In the genomic region with DNA sequence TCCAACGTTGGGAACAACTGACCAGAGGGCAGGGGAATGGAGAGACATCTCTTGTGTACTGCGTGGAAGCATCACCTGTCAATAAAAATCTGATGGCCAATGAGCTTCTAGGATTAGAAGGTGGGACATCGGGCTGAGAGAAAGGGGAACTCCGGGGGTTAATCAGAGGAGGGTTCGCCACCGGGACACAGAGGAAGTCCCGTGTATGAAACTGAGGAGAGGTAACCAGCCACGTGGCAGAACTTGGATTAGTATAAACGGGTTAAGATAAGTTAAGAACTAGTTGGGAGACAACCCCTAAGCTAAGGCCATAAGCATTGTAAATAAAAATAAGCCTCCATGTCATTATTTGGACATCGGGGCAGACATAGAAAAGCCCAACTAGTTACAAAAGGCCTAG, we compare ENCODE assay signal across 25 mouse cellular contexts.
DNase-seq lines count a peak whose midpoint lies in the region; ATAC-seq and TF ChIP-seq lines count a peak whose summit lies in the region.
"Had no signal": no experiment of that assay in that cellular context is flagged by ENCODE, and none has a peak within 500 bp of the region (broad histone marks: within the 10 kb centered on the region; RNA-seq: fewer than 3 reads in every experiment).

No protein-coding gene starts in this region.

- TF ChIP-seq CTCF in testis, adult 2 months (IDR thresholded peaks at IDR 0.05; ENCODE audit: control insufficient read depth, insufficient read depth, insufficient replicate concordance, low read depth, low read length), result no peak
- TF ChIP-seq CTCF in kidney, adult 2 months (conservative IDR thresholded peaks at IDR 0.05; ENCODE audit: insufficient read depth, insufficient read length, low read depth, low read length), result no peak

- peak overlapping the region; percentile 18; the same call in 1 of the 2 replicates for H3K4me3 ChIP-seq in testis, adult 2 months (ENCODE audit: control insufficient read depth, low read depth, low read length)
- no peak overlapping the region for H3K4me3 ChIP-seq in kidney, adult 2 months (ENCODE audit: insufficient read depth, low read depth, low read length)
- H3K4me3 ChIP-seq: forebrain, embryonic 10.5 days; forebrain, embryonic 13.5 days; gastrocnemius, adult 2 months; heart, embryonic 10.5 days; heart, embryonic 13.5 days had no signal

- H3K27me3 ChIP-seq in testis, adult 2 months (ENCODE audit: control insufficient read depth, insufficient read depth, low read length), result no peaks in the 10 kb centered on the region
- no peaks in the 10 kb centered on the region for H3K27me3 ChIP-seq in kidney, adult 2 months (replicated peaks; ENCODE audit: control insufficient read depth, insufficient read depth, low read length)
- H3K27me3 ChIP-seq: forebrain, embryonic 13.5 days; heart, embryonic 13.5 days had no signal

- ATAC-seq in megakaryocyte progenitor cell, adult 5-6 weeks (replicated peaks; ENCODE audit: poor library complexity), result peak; percentile 31; the same call in 1 of the 2 replicates
- ATAC-seq: activated CD4-positive, CD25-positive, alpha-beta regulatory T cell, adult 4 months; CD4-positive, CD25-positive, alpha-beta regulatory T cell, adult 4 months; forebrain, embryonic 13.5 days; forebrain, postnatal 0 days; intestine, postnatal 0 days had no signal

- TF ChIP-seq POLR2A in testis, adult 2 months (IDR thresholded peaks at IDR 0.05; ENCODE audit: control insufficient read depth, low read depth, low read length), result no peak
- no peak for TF ChIP-seq POLR2A in kidney, adult 2 months (IDR thresholded peaks at IDR 0.05; ENCODE audit: low read depth, low read length)

- WGBS in kidney, adult 2 months, result 81% methylated on average over 10 of the region's 10 CpGs

- no peak for DNase-seq in testis, postnatal 10 days (ENCODE audit: low spot score)
- DNase-seq in MEL-GATA-1-ER (ENCODE audit: extremely low read depth, low read depth), result peak; percentile 24
- DNase-seq in kidney, adult 2 months, result no peak
- no peak for DNase-seq in layer of hippocampus, adult 9-10 months (ENCODE audit: low spot score)
- DNase-seq: adrenal gland, adult 8-10 months; adrenal gland, postnatal 25 days; cerebellum, adult 11-12 months; cerebellum, adult 8-10 months; cerebellum, postnatal 10 days; cerebellum, postnatal 36 days; forebrain, postnatal 0 days; gastrocnemius, adult 2 months; gastrocnemius, postnatal 14 days; heart, adult 18-20 months; heart, postnatal 14 days; heart, postnatal 4 days had no signal

- H3K27ac ChIP-seq in testis, adult 2 months (ENCODE audit: control insufficient read depth, insufficient read depth, low read depth, low read length), result no peak overlapping the region
- H3K27ac ChIP-seq in kidney, adult 2 months (ENCODE audit: insufficient read depth, low read depth, low read length), result no peak overlapping the region
- H3K27ac ChIP-seq: forebrain, embryonic 13.5 days; gastrocnemius, adult 2 months; heart, embryonic 10.5 days; heart, embryonic 13.5 days had no signal

- H3K36me3 ChIP-seq in testis, adult 2 months (ENCODE audit: control insufficient read depth, insufficient read depth, low read length), result no peaks in the 10 kb centered on the region
- no peaks in the 10 kb centered on the region for H3K36me3 ChIP-seq in kidney, adult 2 months (ENCODE audit: control insufficient read depth, insufficient read depth, low read length)
- H3K36me3 ChIP-seq: forebrain, embryonic 10.5 days; heart, embryonic 10.5 days; heart, embryonic 13.5 days had no signal

- H3K4me1 ChIP-seq in testis, adult 2 months (ENCODE audit: control insufficient read depth, insufficient read depth, low read length), result peaks cover 6% of the 10 kb centered on the region
- no peaks in the 10 kb centered on the region for H3K4me1 ChIP-seq in kidney, adult 2 months (ENCODE audit: control insufficient read depth, insufficient read depth, low read length)
